Mouse (Mus musculus): ENCODE data around the gene 4930564D02Rik.

GRCm38 (mm10) chr3:105040983-105041625 lies 25.5 kb upstream of the 4930564D02Rik start:
- no peak for TF ChIP-seq POLR2A (IDR thresholded peaks at IDR 0.05; ENCODE audit: borderline replicate concordance, control insufficient read depth, low read depth, low read length)
- no peak for TF ChIP-seq CTCF (IDR thresholded peaks at IDR 0.05; ENCODE audit: control insufficient read depth, insufficient read depth, low read length)

Measured in bone marrow, adult 2 months (tissue).